Mouse (Mus musculus) adipocyte (in vitro differentiated cells): ENCODE measurements around the gene Gpc6.

Experiments used
- DNase-seq: peaks from one replicate; pipeline ENCODE4 v3.0.0-alpha.2; 2016; ENCODE audit warnings: low spot score

Gpc6 gene

GRCm38 (mm10) chr14:116947939-116948591, 22.9 kb downstream of the Gpc6 start:
- DNase-seq = no peak

- no peak for DNase-seq
Measured at GRCm38 (mm10) chr14:116957154-116957553, 32.0 kb downstream of the Gpc6 start.

GRCm38 (mm10) chr14:116964837-116965236, 39.7 kb downstream of the Gpc6 start:
- DNase-seq = no peak

GRCm38 (mm10) chr14:116974708-116975107, 49.6 kb downstream of the Gpc6 start:
- no peak for DNase-seq

GRCm38 (mm10) chr14:116975224-116975623, 50.1 kb downstream of the Gpc6 start:
- no peak for DNase-seq

- no peak for DNase-seq
Measured at GRCm38 (mm10) chr14:116977259-116977658, 52.1 kb downstream of the Gpc6 start.

- DNase-seq = no peak
Measured at GRCm38 (mm10) chr14:116979714-116980382, 54.7 kb downstream of the Gpc6 start.

- DNase-seq = peak; percentile 31
Measured at GRCm38 (mm10) chr14:116981711-116982110, 56.6 kb downstream of the Gpc6 start.

GRCm38 (mm10) chr14:116987341-116987740, 62.2 kb downstream of the Gpc6 start:
- peak; percentile 52 for DNase-seq

GRCm38 (mm10) chr14:117000376-117000775, 75.3 kb downstream of the Gpc6 start:
- no peak for DNase-seq

- no peak for DNase-seq
Measured at GRCm38 (mm10) chr14:117002313-117002712, 77.2 kb downstream of the Gpc6 start.

GRCm38 (mm10) chr14:117008781-117009180, 83.7 kb downstream of the Gpc6 start:
- no peak for DNase-seq

- no peak for DNase-seq
Measured at GRCm38 (mm10) chr14:117012969-117013368, 87.9 kb downstream of the Gpc6 start.

- no peak for DNase-seq
Measured at GRCm38 (mm10) chr14:117013554-117014117, 88.5 kb downstream of the Gpc6 start.

GRCm38 (mm10) chr14:117015333-117015922, 90.3 kb downstream of the Gpc6 start:
- no peak for DNase-seq

GRCm38 (mm10) chr14:117022180-117022799, 97.2 kb downstream of the Gpc6 start:
- DNase-seq = no peak

GRCm38 (mm10) chr14:117034146-117034545, 109.0 kb downstream of the Gpc6 start:
- no peak for DNase-seq

- no peak for DNase-seq
Measured at GRCm38 (mm10) chr14:117041017-117041416, 115.9 kb downstream of the Gpc6 start.

GRCm38 (mm10) chr14:117048951-117049350, 123.8 kb downstream of the Gpc6 start:
- no peak for DNase-seq

GRCm38 (mm10) chr14:117050877-117051276, 125.8 kb downstream of the Gpc6 start:
- no peak for DNase-seq

GRCm38 (mm10) chr14:117053361-117053760, 128.2 kb downstream of the Gpc6 start:
- DNase-seq = no peak

GRCm38 (mm10) chr14:117055134-117055533, 130.0 kb downstream of the Gpc6 start:
- DNase-seq = no peak

- DNase-seq = no peak
Measured at GRCm38 (mm10) chr14:117061078-117061477, 136.0 kb downstream of the Gpc6 start.
